Mouse (Mus musculus): ENCODE data around the gene Sun2. TPM values are rescaled to one million over a fixed set of nuclear protein-coding genes. Genes with fewer than 3 reads are reported as not detected.

Sun2 gene
- polyA plus RNA-seq, 1 experiment from 2014 or later = 7.8 TPM

DNA sequence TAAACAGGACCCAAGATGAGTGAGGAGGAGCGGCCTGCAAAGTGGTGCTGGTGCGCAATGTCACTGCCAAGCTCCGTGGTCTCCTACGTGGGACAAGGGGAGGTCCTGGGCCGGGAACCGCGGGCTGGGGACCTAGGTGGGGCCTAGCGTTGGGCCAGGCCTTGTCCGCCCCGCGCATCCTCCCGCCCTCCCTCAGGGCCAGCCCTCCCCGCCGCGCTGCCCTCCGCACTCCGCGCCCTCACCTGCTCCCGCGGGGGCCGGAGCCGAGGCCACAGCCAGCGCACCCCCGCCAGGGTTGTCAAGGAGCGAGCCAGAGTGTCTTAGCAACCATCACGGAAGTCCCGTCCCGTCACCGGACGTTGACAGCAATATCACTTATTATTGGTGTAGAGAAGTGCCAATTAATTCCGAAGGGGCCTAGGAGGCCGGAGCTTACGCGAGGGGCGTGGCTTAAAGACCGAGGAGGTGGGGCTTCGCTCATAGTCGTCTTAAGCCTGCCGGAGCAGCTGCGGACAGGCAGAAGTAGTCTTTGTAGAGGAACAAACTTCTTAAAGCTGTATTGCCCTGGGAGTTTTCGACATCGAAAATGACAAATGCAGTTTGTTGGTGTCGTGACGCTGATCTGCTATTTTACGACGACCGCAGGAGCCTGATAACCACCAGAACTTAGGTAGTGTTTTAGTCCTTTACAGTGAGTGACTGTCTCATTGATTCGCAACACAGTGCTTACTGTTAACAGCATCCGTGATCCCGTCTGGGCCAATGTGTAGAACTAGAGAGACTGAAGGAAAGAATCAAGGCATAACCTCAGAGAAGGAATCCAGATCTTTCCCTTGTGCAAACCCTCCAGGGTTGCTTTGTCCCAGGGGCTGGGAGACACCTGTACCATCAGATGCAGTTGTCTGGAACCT lies 32.0 kb upstream of the Sun2 start:
- H3K27ac ChIP-seq (replicated peaks; ENCODE audit: low read depth, low read length) = peak overlapping the region; percentile 58
- no peaks in the 10 kb centered on the region for H3K36me3 ChIP-seq (ENCODE audit: control insufficient read depth, insufficient read depth, low read length)
- H3K4me1 ChIP-seq (ENCODE audit: control insufficient read depth, insufficient read depth, low read length) = peaks cover 13% of the 10 kb centered on the region
- H3K27me3 ChIP-seq (ENCODE audit: control insufficient read depth, insufficient read depth, low read length) = no peaks in the 10 kb centered on the region
- no peaks in the 10 kb centered on the region for H3K9me3 ChIP-seq (ENCODE audit: control insufficient read depth, low read length)
- under 1% methylated on average over 48 of the region's 50 CpGs for WGBS
- H3K4me2 ChIP-seq (ENCODE audit: low read length) = peak overlapping the region; percentile 67
- ATAC-seq (ENCODE audit: low FRiP score, low TSS enrichment) (peak; percentile 97), DNase-seq (peak; percentile 99)
- H3K9ac ChIP-seq (replicated peaks; ENCODE audit: low read length) = peak overlapping the region; percentile 85
- peak overlapping the region; percentile 69 for H3K4me3 ChIP-seq (replicated peaks; ENCODE audit: low read depth, low read length)

DNA sequence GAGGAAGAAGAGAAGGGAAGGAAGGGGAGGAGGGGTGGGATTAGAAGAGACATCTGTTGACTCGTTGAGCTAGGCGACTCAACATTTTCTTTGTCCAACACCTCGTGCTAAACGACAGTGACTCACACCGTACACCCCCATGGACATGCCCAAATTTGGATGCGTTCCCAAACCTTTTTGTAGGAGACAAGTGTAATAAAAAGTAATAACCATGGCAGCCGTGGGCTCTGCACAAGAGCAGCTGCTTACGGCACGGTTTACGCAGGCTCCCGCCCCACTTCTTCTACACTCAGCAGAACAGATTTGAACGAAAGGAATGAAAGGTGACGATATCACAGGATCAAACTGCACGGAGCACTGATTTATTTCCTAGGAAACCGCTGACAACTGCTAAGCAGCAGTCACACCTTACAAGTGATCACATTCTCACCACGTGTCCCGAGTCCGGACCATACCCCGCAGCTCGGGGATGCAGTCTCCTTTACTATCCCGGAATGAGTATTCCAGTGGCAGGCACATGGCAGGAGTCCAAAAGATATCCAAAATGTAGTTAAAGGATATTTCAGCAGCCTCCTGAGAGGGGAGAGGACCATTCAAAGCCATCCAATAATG lies 28.4 kb upstream of the Sun2 start:
- Histone ChIP-seq H3K27ac (replicated peaks; ENCODE audit: low read depth, low read length) (no peak overlapping the region), H3K4me1 (ENCODE audit: control insufficient read depth, insufficient read depth, low read length) (peaks cover 13% of the 10 kb centered on the region), H3K36me3 (ENCODE audit: control insufficient read depth, insufficient read depth, low read length) (no peaks in the 10 kb centered on the region), H3K9ac (replicated peaks; ENCODE audit: low read length) (no peak overlapping the region), H3K4me2 (ENCODE audit: low read length) (no peak overlapping the region), H3K27me3 (ENCODE audit: control insufficient read depth, insufficient read depth, low read length) (no peaks in the 10 kb centered on the region), H3K9me3 (ENCODE audit: control insufficient read depth, low read length) (no peaks in the 10 kb centered on the region), H3K4me3 (replicated peaks; ENCODE audit: low read depth, low read length) (no peak overlapping the region)
- WGBS = 73% methylated on average over 21 of the region's 21 CpGs
- ATAC-seq (ENCODE audit: low FRiP score, low TSS enrichment) (no peak), DNase-seq (no peak)

DNA sequence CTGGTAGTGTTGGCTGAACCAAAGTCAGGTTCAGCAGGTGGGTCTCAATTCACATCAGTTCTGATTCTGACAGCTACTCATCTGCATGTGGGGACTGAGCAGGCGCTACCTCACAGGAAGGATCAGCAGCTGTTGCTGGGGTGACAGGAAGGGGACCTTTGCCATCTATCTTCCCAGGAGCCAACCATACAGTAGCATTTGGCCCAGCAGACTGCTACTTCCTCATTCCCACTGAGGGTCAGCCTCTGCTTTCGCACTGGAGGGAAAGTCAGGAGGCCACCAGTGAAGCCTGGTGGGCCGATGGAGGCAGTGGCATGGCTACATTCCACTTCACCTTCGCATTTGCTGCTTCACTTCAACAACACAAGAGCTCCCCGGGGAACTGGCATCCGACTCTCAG lies 26.0 kb upstream of the Sun2 start:
- WGBS = 61% methylated on average over 6 of the region's 6 CpGs
- Histone ChIP-seq H3K4me2 (ENCODE audit: low read length) (no peak overlapping the region), H3K27ac (replicated peaks; ENCODE audit: low read depth, low read length) (no peak overlapping the region), H3K4me1 (ENCODE audit: control insufficient read depth, insufficient read depth, low read length) (peaks cover 2% of the 10 kb centered on the region), H3K9ac (replicated peaks; ENCODE audit: low read length) (no peak overlapping the region), H3K27me3 (ENCODE audit: control insufficient read depth, insufficient read depth, low read length) (no peaks in the 10 kb centered on the region), H3K36me3 (ENCODE audit: control insufficient read depth, insufficient read depth, low read length) (peaks cover 12% of the 10 kb centered on the region), H3K9me3 (ENCODE audit: control insufficient read depth, low read length) (no peaks in the 10 kb centered on the region), H3K4me3 (replicated peaks; ENCODE audit: low read depth, low read length) (no peak overlapping the region)
- no peak for ATAC-seq (ENCODE audit: low FRiP score, low TSS enrichment)
- DNase-seq = no peak

DNA sequence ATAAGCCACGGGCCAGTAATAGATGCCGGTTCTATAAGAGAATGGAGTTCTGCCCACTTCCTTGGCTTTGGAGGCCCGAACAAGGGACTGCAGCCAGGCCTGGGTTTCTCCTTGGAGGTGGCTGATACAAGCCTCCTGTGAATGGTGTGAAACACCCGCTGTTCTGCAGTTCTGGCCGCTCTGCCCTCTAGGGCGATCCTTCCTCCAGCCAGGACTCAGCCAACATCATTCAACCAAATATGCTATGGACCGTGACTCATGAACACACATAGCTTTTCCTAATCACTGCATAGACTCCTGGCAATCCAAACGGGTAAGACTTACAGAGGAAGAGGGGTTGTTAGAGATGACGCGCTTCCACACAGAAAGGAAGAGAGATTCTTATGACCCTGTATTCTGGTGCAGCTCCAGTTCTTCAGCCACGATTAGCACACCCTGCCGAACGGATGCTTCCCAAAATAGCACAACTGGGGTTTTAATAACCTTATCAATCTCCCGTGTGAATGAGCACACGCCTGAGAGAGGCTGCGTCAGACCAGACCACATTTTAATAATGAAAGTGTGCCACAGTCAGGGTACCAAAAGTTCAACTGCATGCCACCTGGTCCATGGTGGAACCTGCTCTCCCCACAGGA lies 25.1 kb upstream of the Sun2 start:
- no peak for ATAC-seq (ENCODE audit: low FRiP score, low TSS enrichment)
- Histone ChIP-seq H3K4me2 (ENCODE audit: low read length) (no peak overlapping the region), H3K36me3 (ENCODE audit: control insufficient read depth, insufficient read depth, low read length) (peaks cover 20% of the 10 kb centered on the region), H3K9me3 (ENCODE audit: control insufficient read depth, low read length) (no peaks in the 10 kb centered on the region), H3K27ac (replicated peaks; ENCODE audit: low read depth, low read length) (no peak overlapping the region), H3K4me1 (ENCODE audit: control insufficient read depth, insufficient read depth, low read length) (no peaks in the 10 kb centered on the region), H3K4me3 (replicated peaks; ENCODE audit: low read depth, low read length) (no peak overlapping the region), H3K27me3 (ENCODE audit: control insufficient read depth, insufficient read depth, low read length) (no peaks in the 10 kb centered on the region), H3K9ac (replicated peaks; ENCODE audit: low read length) (no peak overlapping the region)
- no peak for DNase-seq
- 88% methylated on average over 16 of the region's 16 CpGs for WGBS

DNA sequence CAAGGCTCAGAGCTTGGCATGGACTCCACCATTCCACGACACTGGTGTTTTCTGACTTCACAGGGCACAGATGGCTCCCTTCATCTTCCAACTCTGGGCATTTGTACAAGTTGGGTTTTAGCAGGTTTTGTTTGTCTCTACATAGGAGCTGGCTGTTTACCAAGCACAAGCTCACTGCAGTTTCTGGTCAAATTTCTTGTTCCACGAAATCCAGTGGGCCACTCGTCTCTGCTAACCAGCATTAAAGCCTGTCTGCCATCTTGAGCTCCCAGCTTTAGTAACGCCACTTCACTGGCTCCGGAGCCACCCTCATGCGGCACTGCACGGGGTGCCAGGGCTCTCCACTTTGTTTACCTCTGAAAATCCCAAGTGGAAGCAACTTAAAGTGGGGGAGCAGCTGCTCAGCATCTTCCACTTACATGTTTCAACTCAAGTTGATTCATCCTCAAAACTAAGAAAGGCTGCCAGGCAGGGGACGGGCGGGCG lies 24.3 kb upstream of the Sun2 start:
- Histone ChIP-seq H3K27ac (replicated peaks; ENCODE audit: low read depth, low read length) (no peak overlapping the region), H3K4me1 (ENCODE audit: control insufficient read depth, insufficient read depth, low read length) (no peaks in the 10 kb centered on the region), H3K9ac (replicated peaks; ENCODE audit: low read length) (no peak overlapping the region), H3K9me3 (ENCODE audit: control insufficient read depth, low read length) (no peaks in the 10 kb centered on the region), H3K36me3 (ENCODE audit: control insufficient read depth, insufficient read depth, low read length) (peaks cover 28% of the 10 kb centered on the region), H3K4me2 (ENCODE audit: low read length) (no peak overlapping the region), H3K4me3 (replicated peaks; ENCODE audit: low read depth, low read length) (no peak overlapping the region), H3K27me3 (ENCODE audit: control insufficient read depth, insufficient read depth, low read length) (no peaks in the 10 kb centered on the region)
- 94% methylated on average over 10 of the region's 10 CpGs for WGBS
- no peak for ATAC-seq (ENCODE audit: low FRiP score, low TSS enrichment)
- no peak for DNase-seq

DNA sequence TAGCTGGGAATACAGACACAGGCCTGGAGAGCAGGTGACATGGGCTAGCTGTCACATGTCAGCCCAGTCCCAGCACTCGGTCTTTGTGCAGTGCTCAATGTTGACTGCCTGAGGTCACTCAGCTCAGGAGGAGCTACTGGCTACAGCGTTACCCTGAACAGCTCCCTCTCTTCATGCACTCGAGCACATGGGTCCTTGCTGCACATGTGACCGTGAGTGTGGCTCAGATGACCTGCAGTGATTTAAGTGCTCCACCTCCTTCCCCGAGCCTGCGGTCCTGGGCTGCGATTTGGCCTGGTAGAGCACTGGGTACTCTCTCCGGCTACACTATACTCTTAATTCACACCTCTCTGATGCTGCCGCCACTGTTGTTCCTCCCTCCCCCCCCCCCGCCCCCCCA lies 23.8 kb upstream of the Sun2 start:
- no peaks in the 10 kb centered on the region for H3K27me3 ChIP-seq (ENCODE audit: control insufficient read depth, insufficient read depth, low read length)
- H3K27ac ChIP-seq (replicated peaks; ENCODE audit: low read depth, low read length) = no peak overlapping the region; the same call in 1 of the 2 replicates
- no peaks in the 10 kb centered on the region for H3K9me3 ChIP-seq (ENCODE audit: control insufficient read depth, low read length)
- DNase-seq (no peak), ATAC-seq (ENCODE audit: low FRiP score, low TSS enrichment) (no peak)
- no peak overlapping the region for H3K4me2 ChIP-seq (ENCODE audit: low read length)
- peaks cover 32% of the 10 kb centered on the region for H3K36me3 ChIP-seq (ENCODE audit: control insufficient read depth, insufficient read depth, low read length)
- WGBS = 77% methylated on average over 10 of the region's 10 CpGs
- H3K4me3 ChIP-seq (replicated peaks; ENCODE audit: low read depth, low read length) = no peak overlapping the region
- no peak overlapping the region for H3K9ac ChIP-seq (replicated peaks; ENCODE audit: low read length)
- no peaks in the 10 kb centered on the region for H3K4me1 ChIP-seq (ENCODE audit: control insufficient read depth, insufficient read depth, low read length)

DNA sequence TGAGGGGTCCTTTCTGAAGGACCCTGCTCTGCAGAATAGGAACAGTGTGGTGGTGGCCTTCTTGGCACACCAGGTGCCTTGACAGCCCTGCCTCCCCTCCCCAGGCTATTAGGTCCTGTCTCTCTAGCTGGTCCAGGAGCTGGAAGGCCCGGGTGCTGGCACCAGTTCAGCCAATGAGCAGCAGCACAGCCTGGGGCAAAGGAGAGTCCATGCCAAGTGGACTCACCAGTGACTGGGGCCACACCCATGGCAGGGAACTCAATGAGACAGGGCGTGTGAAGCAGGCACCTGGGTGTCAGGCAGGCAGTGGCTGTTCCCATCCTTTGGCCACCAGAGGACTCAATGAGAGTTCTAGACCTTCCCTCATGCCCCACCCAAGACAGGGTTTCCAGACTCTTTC lies 23.0 kb upstream of the Sun2 start:
- H3K4me1 ChIP-seq (ENCODE audit: control insufficient read depth, insufficient read depth, low read length) = no peaks in the 10 kb centered on the region
- peaks cover 34% of the 10 kb centered on the region for H3K36me3 ChIP-seq (ENCODE audit: control insufficient read depth, insufficient read depth, low read length)
- WGBS = 94% methylated on average over 2 of the region's 2 CpGs
- no peaks in the 10 kb centered on the region for H3K9me3 ChIP-seq (ENCODE audit: control insufficient read depth, low read length)
- H3K4me3 ChIP-seq (replicated peaks; ENCODE audit: low read depth, low read length) = no peak overlapping the region
- DNase-seq (no peak), ATAC-seq (ENCODE audit: low FRiP score, low TSS enrichment) (no peak)
- H3K9ac ChIP-seq (replicated peaks; ENCODE audit: low read length) = no peak overlapping the region
- no peak overlapping the region for H3K4me2 ChIP-seq (ENCODE audit: low read length)
- no peaks in the 10 kb centered on the region for H3K27me3 ChIP-seq (ENCODE audit: control insufficient read depth, insufficient read depth, low read length)
- no peak overlapping the region for H3K27ac ChIP-seq (replicated peaks; ENCODE audit: low read depth, low read length)

DNA sequence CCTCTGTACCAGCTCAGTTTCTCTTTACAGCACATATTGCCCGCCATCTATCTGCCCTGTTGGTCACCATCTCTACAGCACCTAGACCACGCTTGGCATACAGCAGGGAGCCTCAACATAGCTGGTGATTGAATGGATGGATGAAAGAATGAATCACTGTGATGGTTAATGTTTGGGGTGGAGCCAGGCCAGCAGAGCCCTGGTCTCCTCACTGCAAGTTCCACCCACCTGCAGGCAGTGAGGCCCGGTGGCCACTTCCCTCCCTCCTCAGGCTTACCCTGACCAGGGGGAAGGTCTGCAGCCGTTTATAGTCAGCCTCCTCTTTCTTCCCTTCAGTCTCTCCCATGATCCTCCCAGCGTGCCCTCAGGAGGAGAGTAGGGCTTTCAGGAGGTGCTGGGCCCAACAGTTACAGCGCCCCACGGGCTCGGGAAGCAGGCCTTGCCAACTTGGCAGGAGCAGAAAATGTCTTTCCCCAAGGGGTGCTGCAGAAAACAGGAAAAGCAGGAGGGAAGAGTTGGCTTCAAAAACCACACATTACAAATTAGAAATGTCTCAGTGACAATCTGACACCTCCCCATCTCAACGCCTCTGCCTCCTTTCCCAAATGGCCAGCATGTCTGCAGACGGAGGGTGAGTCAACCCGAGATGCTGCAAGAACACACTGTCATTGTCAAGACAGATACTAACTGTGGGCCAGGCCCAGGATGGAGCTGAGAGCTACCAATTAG lies 22.4 kb upstream of the Sun2 start:
- Histone ChIP-seq H3K27me3 (ENCODE audit: control insufficient read depth, insufficient read depth, low read length) (no peaks in the 10 kb centered on the region), H3K27ac (replicated peaks; ENCODE audit: low read depth, low read length) (no peak overlapping the region), H3K4me2 (ENCODE audit: low read length) (no peak overlapping the region), H3K9me3 (ENCODE audit: control insufficient read depth, low read length) (no peaks in the 10 kb centered on the region), H3K4me3 (replicated peaks; ENCODE audit: low read depth, low read length) (no peak overlapping the region), H3K36me3 (ENCODE audit: control insufficient read depth, insufficient read depth, low read length) (peaks cover 34% of the 10 kb centered on the region), H3K9ac (replicated peaks; ENCODE audit: low read length) (no peak overlapping the region), H3K4me1 (ENCODE audit: control insufficient read depth, insufficient read depth, low read length) (no peaks in the 10 kb centered on the region)
- WGBS = 88% methylated on average over 11 of the region's 11 CpGs
- DNase-seq = no peak
- no peak for ATAC-seq (ENCODE audit: low FRiP score, low TSS enrichment)
